Mouse (Mus musculus) left cerebral cortex, adult 11 months (tissue): ENCODE data around the gene Fam196b.

Experiments used
- DNase-seq: peaks from one replicate; pipeline ENCODE4 v3.0.0; 2022; ENCODE audit warnings: low spot score

The Fam196b gene

GRCm38 (mm10) chr11:34406309-34406708 lies 91.7 kb downstream of the Fam196b start:
- no peak for DNase-seq

DNA sequence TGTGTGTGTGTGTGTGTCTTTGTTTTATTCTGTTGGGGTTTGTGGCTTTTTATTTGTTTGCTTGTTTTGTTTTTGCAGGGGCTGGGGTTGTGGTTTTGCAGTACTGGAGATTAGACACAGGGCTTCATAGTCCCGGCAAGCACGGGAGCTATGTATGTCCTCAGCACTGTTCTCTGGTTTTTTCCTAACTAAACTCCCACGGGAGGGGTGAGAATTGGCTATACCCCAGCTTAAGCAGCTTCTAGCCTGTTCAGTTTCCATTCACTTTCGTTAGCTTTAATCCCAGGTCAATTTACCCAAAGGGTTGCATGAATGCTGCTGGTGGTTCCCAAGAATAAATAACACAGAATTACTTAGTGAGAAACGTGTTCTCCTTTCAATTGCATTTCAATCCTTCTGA lies 92.2 kb downstream of the Fam196b start:
- no peak for DNase-seq

DNA sequence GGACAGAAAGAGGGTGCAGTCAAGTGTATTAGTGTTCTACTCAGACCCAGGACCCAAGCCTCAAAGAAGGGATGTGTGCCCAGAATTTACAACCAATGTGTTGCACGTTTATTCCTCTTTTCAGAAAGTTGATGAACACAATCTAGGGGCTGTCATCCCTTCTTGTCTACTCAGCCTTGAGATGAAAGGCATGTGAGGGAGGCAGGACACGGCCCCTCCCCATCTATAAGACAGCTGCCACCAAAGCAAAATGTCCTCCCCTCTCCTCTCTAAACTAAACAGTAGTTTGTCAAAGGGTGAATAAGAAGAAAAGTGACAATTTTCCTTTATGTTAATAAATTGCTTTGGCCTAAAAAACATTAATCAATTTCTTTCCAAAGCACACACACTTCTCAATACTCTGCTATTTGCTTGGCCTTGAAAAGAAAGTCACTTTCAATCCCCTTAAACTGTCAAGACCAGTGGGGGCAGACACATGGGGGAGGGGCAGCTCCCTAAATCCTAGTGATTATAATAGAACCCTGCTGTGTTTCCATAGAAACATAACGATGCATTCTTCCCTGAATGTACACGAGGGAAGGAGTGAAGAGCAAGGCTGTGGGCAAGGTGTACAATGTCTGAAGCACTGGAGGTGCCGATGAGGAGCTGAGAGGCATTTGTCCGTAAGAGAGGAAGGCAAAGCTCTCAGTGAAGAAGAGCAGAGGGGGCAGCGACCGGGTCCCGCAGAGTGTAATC lies 101.4 kb downstream of the Fam196b start:
- no peak for DNase-seq

DNA sequence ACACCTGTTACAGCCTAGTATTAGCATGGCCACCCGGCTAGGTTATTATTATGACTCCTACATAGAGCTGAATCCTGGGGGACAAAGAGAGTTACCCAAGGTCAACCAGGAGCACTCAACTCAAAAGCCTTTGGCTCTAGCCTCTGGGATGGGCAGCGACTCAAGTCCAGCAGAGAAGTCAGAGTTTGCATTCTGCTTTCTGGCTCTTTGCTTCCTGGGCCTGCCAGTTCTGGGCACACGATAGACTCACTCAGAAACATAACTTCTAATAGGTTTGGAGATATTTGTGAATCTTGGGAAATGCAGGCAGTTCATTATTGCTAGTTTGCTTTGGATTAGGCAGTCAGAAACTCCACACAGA lies 102.0 kb downstream of the Fam196b start:
- DNase-seq = no peak

DNA sequence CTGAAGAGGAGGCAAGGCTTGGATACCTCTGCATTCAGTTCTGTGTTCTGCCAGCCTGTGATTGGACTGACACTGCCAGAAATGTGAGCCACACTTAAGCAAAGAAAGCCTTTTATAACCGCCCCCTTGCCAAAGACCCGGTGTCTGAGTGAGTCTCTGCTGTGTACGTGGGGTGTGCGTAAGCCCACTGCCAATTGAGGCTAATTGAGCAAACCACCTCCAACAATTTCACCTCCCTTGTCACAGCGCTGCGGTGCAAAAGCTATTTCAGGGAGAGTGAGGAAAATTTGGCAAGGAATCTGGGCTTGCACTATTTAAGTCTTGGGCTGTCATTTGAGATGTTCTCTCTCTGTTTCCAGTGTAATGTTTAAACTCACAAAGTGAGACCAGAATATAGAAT lies 106.4 kb downstream of the Fam196b start:
- DNase-seq = peak; percentile 56

DNA sequence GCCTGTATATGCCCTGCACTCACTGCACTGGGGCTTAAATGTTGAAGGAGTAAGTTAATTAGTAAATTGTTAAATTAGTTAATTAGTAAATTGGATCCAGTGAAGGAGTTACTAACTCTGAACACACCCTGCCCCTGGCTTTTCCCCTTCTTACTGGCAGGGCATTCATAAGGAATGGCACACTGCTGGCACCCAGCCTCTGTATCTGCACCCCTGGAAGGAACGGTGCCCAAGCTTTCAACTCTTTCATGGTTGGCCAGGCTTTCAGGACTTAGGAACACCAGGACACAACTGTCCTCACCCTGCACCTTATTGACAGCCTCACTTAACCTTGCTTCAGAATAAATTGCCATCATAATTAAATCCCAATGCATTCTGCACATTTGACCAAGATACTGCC lies 109.9 kb downstream of the Fam196b start:
- DNase-seq = no peak

DNA sequence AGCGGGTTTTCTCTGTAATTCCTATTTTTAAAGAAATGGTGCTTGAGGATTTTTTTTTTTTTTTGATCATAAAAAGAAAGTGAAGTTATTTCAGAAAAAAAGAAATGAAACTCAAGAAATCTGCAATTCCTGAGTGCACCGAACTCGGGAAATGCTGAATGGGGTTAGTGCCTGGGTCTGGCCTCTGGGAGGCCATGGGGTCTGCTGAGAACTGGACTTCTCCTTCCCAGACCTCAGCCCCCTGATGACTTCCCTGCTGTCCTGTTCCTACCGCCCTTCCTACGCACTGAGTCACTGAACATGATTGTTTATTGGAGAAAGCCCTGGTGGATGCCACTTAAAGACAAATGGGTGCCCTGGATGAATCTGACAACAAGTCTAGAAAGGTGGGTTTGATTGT lies 112.6 kb downstream of the Fam196b start:
- DNase-seq = no peak

- DNase-seq = no peak
Observed at GRCm38 (mm10) chr11:34430940-34431339, 116.3 kb downstream of the Fam196b start.

DNA sequence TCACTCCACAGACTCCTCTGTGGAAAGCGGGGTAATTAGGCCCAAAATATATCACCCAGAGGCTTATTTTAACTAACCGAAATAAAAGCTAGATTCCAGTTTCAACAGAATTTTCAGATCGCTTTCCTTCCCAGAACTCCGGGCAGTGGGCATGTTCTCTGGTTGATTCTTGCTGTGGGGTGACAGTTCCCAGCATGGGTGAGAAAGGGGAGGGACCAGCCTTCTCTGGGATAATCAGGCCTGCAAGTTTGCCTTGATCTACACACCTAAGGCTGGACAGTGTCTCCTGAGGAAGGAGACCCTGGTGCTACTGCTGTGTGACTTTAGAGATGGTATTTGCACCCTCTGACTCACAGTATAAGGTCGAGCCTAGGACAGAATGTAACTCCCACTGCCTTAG lies 116.7 kb downstream of the Fam196b start:
- DNase-seq = no peak

GRCm38 (mm10) chr11:34431978-34432377 lies 117.4 kb downstream of the Fam196b start:
- no peak for DNase-seq

- no peak for DNase-seq
Observed at GRCm38 (mm10) chr11:34437446-34437845, 122.8 kb downstream of the Fam196b start.

DNA sequence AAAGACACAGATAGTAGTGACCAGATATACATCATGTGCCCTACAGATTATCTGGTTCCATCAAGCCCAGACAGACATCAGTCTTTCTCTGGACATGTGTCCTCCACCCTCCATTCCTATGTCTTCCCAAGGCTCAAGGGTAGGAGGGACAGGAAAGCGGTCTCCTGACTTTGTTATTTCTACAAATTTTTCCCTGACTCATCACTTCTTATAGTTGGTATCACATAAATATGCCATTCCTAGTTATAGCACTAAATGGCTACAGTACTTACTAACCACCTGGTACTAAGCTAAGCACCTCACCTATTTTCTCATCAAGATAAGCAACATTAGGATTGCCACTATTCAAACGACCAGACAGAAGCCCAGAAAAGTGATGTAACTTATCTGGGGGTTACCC lies 123.8 kb downstream of the Fam196b start:
- DNase-seq = no peak

DNA sequence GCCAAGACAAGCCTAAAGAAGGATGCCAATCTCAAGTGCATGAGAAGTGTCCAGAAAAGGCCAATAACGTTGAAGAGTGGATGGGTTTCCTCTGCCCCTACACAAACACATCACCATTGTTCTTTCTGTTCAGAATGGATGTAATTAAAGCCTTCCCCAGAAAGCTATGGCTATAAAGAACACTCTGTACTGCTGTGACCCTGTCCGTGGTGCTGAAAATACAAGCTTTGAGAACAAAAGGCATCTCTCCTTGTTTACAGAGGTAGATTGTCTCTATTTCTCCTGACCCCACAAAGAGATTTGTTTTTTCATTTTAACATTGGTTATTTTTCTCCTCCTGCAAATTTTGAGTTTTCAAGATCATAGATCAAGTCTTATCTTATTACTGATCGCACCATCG lies 133.3 kb downstream of the Fam196b start:
- DNase-seq = no peak

DNA sequence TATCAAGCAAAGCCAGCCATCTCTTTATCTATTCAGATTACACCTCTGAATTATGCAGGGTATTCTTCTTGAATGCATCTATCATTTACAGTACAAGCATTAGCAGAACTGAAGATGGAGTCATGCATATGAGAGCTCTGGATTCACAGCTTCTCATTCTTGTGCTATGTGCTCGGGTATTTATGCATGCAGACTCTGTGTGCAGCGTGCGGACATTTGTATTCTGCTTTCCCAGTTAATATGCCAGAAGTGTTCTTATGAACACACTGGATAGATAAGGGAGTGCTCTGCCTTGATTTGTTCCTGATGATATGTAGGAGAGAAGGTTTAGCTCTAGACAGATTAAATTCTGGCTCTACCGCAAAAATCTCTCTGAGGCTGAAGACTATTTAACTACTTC lies 135.3 kb downstream of the Fam196b start:
- DNase-seq = no peak

GRCm38 (mm10) chr11:34467056-34467455 lies 152.4 kb downstream of the Fam196b start:
- DNase-seq = no peak

GRCm38 (mm10) chr11:34468571-34468970 lies 153.9 kb downstream of the Fam196b start:
- DNase-seq = no peak

DNA sequence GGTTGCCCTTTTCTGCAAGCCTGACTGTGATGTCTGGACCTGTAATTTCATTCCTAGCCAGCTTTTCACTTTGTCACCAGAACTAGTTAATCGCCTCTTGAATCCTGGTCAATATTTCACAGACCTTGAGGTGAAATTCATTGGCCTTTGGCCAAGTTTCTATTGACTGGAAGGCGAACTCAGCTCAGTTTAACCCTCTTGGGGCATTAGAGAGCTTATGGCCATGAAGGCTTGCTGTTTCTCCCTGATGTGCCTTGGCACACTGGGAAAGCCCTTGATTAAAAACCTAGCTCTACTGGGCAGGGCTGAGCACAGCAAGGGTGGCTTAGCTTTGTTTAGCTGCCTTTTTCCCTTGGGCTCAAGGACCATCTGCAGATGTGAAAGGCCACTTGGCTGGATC lies 155.2 kb downstream of the Fam196b start:
- DNase-seq = no peak
